Mouse (Mus musculus): ENCODE results near the gene Slc9a2.
"Not testable (repeated sequence)": the region's sequence is repeated elsewhere in the genome, so short reads cannot be mapped to it uniquely, and the experiment has no call there.

Slc9a2 gene

GRCm38 (mm10) chr1:40680067-40680867, at the start of gene Slc9a2:
Gene Slc9a2 (plus strand): TSS chr1:40680574.
- DNase-seq (ENCODE audit: low spot score): no peak

GRCm38 (mm10) chr1:40632407-40633062, 47.8 kb upstream of the Slc9a2 start:
- no peak for DNase-seq (ENCODE audit: low spot score)

GRCm38 (mm10) chr1:40634608-40635007, 45.8 kb upstream of the Slc9a2 start:
- no peak for DNase-seq (ENCODE audit: low spot score)

- DNase-seq (ENCODE audit: low spot score): no peak
These were observed 32.1 kb upstream of the Slc9a2 start for GRCm38 (mm10) chr1:40648234-40648633.

GRCm38 (mm10) chr1:40650803-40651497, 29.4 kb upstream of the Slc9a2 start:
- DNase-seq (ENCODE audit: low spot score): no peak

GRCm38 (mm10) chr1:40657035-40657434, 23.3 kb upstream of the Slc9a2 start:
- no peak for DNase-seq (ENCODE audit: low spot score)

- DNase-seq (ENCODE audit: low spot score): peak; percentile 62
These were observed 22.3 kb upstream of the Slc9a2 start for GRCm38 (mm10) chr1:40657978-40658496.

GRCm38 (mm10) chr1:40659017-40659416, 21.4 kb upstream of the Slc9a2 start:
- DNase-seq (ENCODE audit: low spot score): no peak

GRCm38 (mm10) chr1:40659496-40659895, 20.9 kb upstream of the Slc9a2 start:
- no peak for DNase-seq (ENCODE audit: low spot score)

GRCm38 (mm10) chr1:40660838-40661237, 19.5 kb upstream of the Slc9a2 start:
- no peak for DNase-seq (ENCODE audit: low spot score)

- no peak for DNase-seq (ENCODE audit: low spot score)
These were observed 14.7 kb upstream of the Slc9a2 start for GRCm38 (mm10) chr1:40665401-40666370.

GRCm38 (mm10) chr1:40667442-40667841, 12.9 kb upstream of the Slc9a2 start:
- DNase-seq (ENCODE audit: low spot score): not testable (repeated sequence)

GRCm38 (mm10) chr1:40670025-40670424, 10.3 kb upstream of the Slc9a2 start:
- no peak for DNase-seq (ENCODE audit: low spot score)

- DNase-seq (ENCODE audit: low spot score): no peak
These were observed 8.9 kb upstream of the Slc9a2 start for GRCm38 (mm10) chr1:40671490-40671889.

GRCm38 (mm10) chr1:40677306-40677705, 3.1 kb upstream of the Slc9a2 start:
- DNase-seq (ENCODE audit: low spot score): no peak

- no peak for DNase-seq (ENCODE audit: low spot score)
These were observed 709 bp downstream of the Slc9a2 start for GRCm38 (mm10) chr1:40680868-40681698.

GRCm38 (mm10) chr1:40681699-40682510, 1.5 kb downstream of the Slc9a2 start:
- no peak for DNase-seq (ENCODE audit: low spot score)

- no peak for DNase-seq (ENCODE audit: low spot score)
These were observed 13.9 kb downstream of the Slc9a2 start for GRCm38 (mm10) chr1:40694296-40694695.

- no peak for DNase-seq (ENCODE audit: low spot score)
These were observed 16.1 kb downstream of the Slc9a2 start for GRCm38 (mm10) chr1:40696436-40696835.

GRCm38 (mm10) chr1:40705099-40705498, 24.7 kb downstream of the Slc9a2 start:
- no peak for DNase-seq (ENCODE audit: low spot score)

Data from ovary, postnatal 14 days (tissue).